Mouse (Mus musculus): ENCODE data around the gene Pick1. TPM values are rescaled to one million over a fixed set of nuclear protein-coding genes. Genes with fewer than 3 reads are reported as not detected.
"Not testable (repeated sequence)": the region's sequence is repeated elsewhere in the genome, so short reads cannot be mapped to it uniquely, and the experiment has no call there.

Pick1 gene
- polyA plus RNA-seq, 1 experiment from 2014 or later = 67.8 TPM

- Histone ChIP-seq H3K36me3 (no peaks in the 10 kb centered on the region), H3K9me3 (no peaks in the 10 kb centered on the region), H3K9ac (replicated peaks) (0 out of 2 replicates have a peak overlapping the region, but pooled peaks have one; percentile 24), H3K27ac (replicated peaks) (peak overlapping the region; percentile 80), H3K27me3 (0 out of 2 replicates have a peak, but pooled peaks cover 6% of the 10 kb centered on the region), H3K4me1 (peaks cover 28% of the 10 kb centered on the region), H3K4me2 (replicated peaks) (no peak overlapping the region), H3K4me3 (no peak overlapping the region)
- WGBS = 49% methylated on average over 10 of the region's 10 CpGs
- ATAC-seq (ENCODE audit: low FRiP score, low read depth) = peak; percentile 44
Measured at GRCm38 (mm10) chr15:79202575-79202974, 26.4 kb upstream of the Pick1 start.

- Histone ChIP-seq H3K4me1 (no peaks in the 10 kb centered on the region), H3K27ac (replicated peaks) (no peak overlapping the region)
- WGBS = 86% methylated on average over 6 of the region's 6 CpGs
Measured at GRCm38 (mm10) chr15:79208211-79208610, 20.8 kb upstream of the Pick1 start.

GRCm38 (mm10) chr15:79208758-79209439, 20.1 kb upstream of the Pick1 start:
- H3K27ac ChIP-seq (replicated peaks) = no peak overlapping the region
- no peaks in the 10 kb centered on the region for H3K9me3 ChIP-seq
- H3K4me2 ChIP-seq (replicated peaks) = no peak overlapping the region
- H3K4me3 ChIP-seq = no peak overlapping the region
- no peak for ATAC-seq (ENCODE audit: low FRiP score, low read depth)
- 80% methylated on average over 27 of the region's 27 CpGs for WGBS
- no peaks in the 10 kb centered on the region for H3K4me1 ChIP-seq
- H3K27me3 ChIP-seq = no peaks in the 10 kb centered on the region
- no peaks in the 10 kb centered on the region for H3K36me3 ChIP-seq
- H3K9ac ChIP-seq (replicated peaks) = no peak overlapping the region

More at GRCm38 (mm10) chr15:79208211-79208610, 20.8 kb upstream of the Pick1 start:
- H3K9me3 ChIP-seq = no peaks in the 10 kb centered on the region
- no peak overlapping the region for H3K9ac ChIP-seq (replicated peaks)
- H3K36me3 ChIP-seq = no peaks in the 10 kb centered on the region
- no peak overlapping the region for H3K4me3 ChIP-seq
- no peaks in the 10 kb centered on the region for H3K27me3 ChIP-seq
- no peak for ATAC-seq (ENCODE audit: low FRiP score, low read depth)
- no peak overlapping the region for H3K4me2 ChIP-seq (replicated peaks)

GRCm38 (mm10) chr15:79210357-79210756, 18.6 kb upstream of the Pick1 start:
- H3K4me1 ChIP-seq = no peaks in the 10 kb centered on the region
- H3K9me3 ChIP-seq = no peaks in the 10 kb centered on the region
- 71% methylated on average over 2 of the region's 2 CpGs for WGBS
- no peak overlapping the region for H3K4me3 ChIP-seq
- no peak overlapping the region for H3K9ac ChIP-seq (replicated peaks)
- H3K36me3 ChIP-seq = no peaks in the 10 kb centered on the region
- no peaks in the 10 kb centered on the region; the same call in 1 of the 2 replicates for H3K27me3 ChIP-seq
- ATAC-seq (ENCODE audit: low FRiP score, low read depth) = no peak
- H3K4me2 ChIP-seq (replicated peaks) = no peak overlapping the region
- no peak overlapping the region for H3K27ac ChIP-seq (replicated peaks)

- Histone ChIP-seq H3K9ac (replicated peaks) (no peak overlapping the region), H3K9me3 (no peaks in the 10 kb centered on the region), H3K27me3 (no peaks in the 10 kb centered on the region; the same call in 1 of the 2 replicates), H3K4me3 (no peak overlapping the region), H3K4me1 (no peaks in the 10 kb centered on the region), H3K27ac (replicated peaks) (no peak overlapping the region), H3K4me2 (replicated peaks) (no peak overlapping the region), H3K36me3 (no peaks in the 10 kb centered on the region)
- WGBS = 91% methylated on average over 26 of the region's 26 CpGs
- no peak for ATAC-seq (ENCODE audit: low FRiP score, low read depth)
Measured at GRCm38 (mm10) chr15:79212750-79213446, 16.1 kb upstream of the Pick1 start.

GRCm38 (mm10) chr15:79213591-79213990, 15.4 kb upstream of the Pick1 start:
- WGBS = 82% methylated on average over 6 of the region's 6 CpGs
- H3K27me3 ChIP-seq = no peaks in the 10 kb centered on the region; the same call in 1 of the 2 replicates
- H3K4me2 ChIP-seq (replicated peaks) = no peak overlapping the region
- H3K27ac ChIP-seq (replicated peaks) = no peak overlapping the region
- no peak overlapping the region for H3K9ac ChIP-seq (replicated peaks)
- H3K9me3 ChIP-seq = no peaks in the 10 kb centered on the region
- no peak for ATAC-seq (ENCODE audit: low FRiP score, low read depth)
- no peaks in the 10 kb centered on the region for H3K36me3 ChIP-seq
- no peaks in the 10 kb centered on the region for H3K4me1 ChIP-seq
- H3K4me3 ChIP-seq = no peak overlapping the region

- no peak overlapping the region for H3K9ac ChIP-seq (replicated peaks)
- H3K4me2 ChIP-seq (replicated peaks) = no peak overlapping the region
- 70% methylated on average over 3 of the region's 3 CpGs for WGBS
- H3K27me3 ChIP-seq = peaks cover 4% of the 10 kb centered on the region; the same call in 1 of the 2 replicates
- H3K4me3 ChIP-seq = no peak overlapping the region
- peaks cover 6% of the 10 kb centered on the region; the same call in 1 of the 2 replicates for H3K4me1 ChIP-seq
- no peaks in the 10 kb centered on the region for H3K9me3 ChIP-seq
- no peak overlapping the region for H3K27ac ChIP-seq (replicated peaks)
- H3K36me3 ChIP-seq = no peaks in the 10 kb centered on the region
- ATAC-seq (ENCODE audit: low FRiP score, low read depth) = no peak
Measured at GRCm38 (mm10) chr15:79216191-79216590, 12.8 kb upstream of the Pick1 start.

GRCm38 (mm10) chr15:79219572-79219971, 9.4 kb upstream of the Pick1 start:
- no peak overlapping the region for H3K4me2 ChIP-seq (replicated peaks)
- no peak for ATAC-seq (ENCODE audit: low FRiP score, low read depth)
- H3K27ac ChIP-seq (replicated peaks) = no peak overlapping the region
- no peaks in the 10 kb centered on the region for H3K36me3 ChIP-seq
- no peak overlapping the region for H3K9ac ChIP-seq (replicated peaks)
- 0% methylated on average over 1 of the region's 1 CpGs for WGBS
- H3K4me3 ChIP-seq = no peak overlapping the region
- H3K27me3 ChIP-seq = peaks cover 14% of the 10 kb centered on the region; the same call in 1 of the 2 replicates
- no peaks in the 10 kb centered on the region for H3K9me3 ChIP-seq
- H3K4me1 ChIP-seq = peaks cover 19% of the 10 kb centered on the region

GRCm38 (mm10) chr15:79223641-79224040, 5.3 kb upstream of the Pick1 start:
- Histone ChIP-seq H3K27ac (replicated peaks) (no peak overlapping the region), H3K36me3 (no peaks in the 10 kb centered on the region), H3K4me3 (no peak overlapping the region), H3K4me1 (peaks cover 24% of the 10 kb centered on the region), H3K9me3 (no peaks in the 10 kb centered on the region), H3K9ac (replicated peaks) (peak overlapping the region; percentile 25; the same call in 1 of the 2 replicates), H3K4me2 (replicated peaks) (no peak overlapping the region), H3K27me3 (0 out of 2 replicates have a peak, but pooled peaks cover 14% of the 10 kb centered on the region)
- ATAC-seq (ENCODE audit: low FRiP score, low read depth) = no peak
- 5% methylated on average over 5 of the region's 5 CpGs for WGBS

- 0% methylated on average over 5 of the region's 5 CpGs for WGBS
- H3K4me3 ChIP-seq = no peak overlapping the region
Measured at GRCm38 (mm10) chr15:79224685-79225084, 4.3 kb upstream of the Pick1 start.

GRCm38 (mm10) chr15:79225780-79226179, 3.2 kb upstream of the Pick1 start:
- Histone ChIP-seq H3K4me1 (peaks cover 30% of the 10 kb centered on the region), H3K27me3 (0 out of 2 replicates have a peak, but pooled peaks cover 10% of the 10 kb centered on the region)
- H3K4me2 ChIP-seq (replicated peaks); H3K9me3 ChIP-seq; ATAC-seq (ENCODE audit: low FRiP score, low read depth); H3K4me3 ChIP-seq; H3K9ac ChIP-seq (replicated peaks); H3K27ac ChIP-seq (replicated peaks); H3K36me3 ChIP-seq: not testable (repeated sequence)
- WGBS = 61% methylated on average over 2 of the region's 2 CpGs

More at GRCm38 (mm10) chr15:79224685-79225084, 4.3 kb upstream of the Pick1 start:
- peaks cover 25% of the 10 kb centered on the region for H3K4me1 ChIP-seq
- peak; percentile 66 for ATAC-seq (ENCODE audit: low FRiP score, low read depth)
- H3K36me3 ChIP-seq = no peaks in the 10 kb centered on the region
- H3K9ac ChIP-seq (replicated peaks) = no peak overlapping the region
- no peak overlapping the region for H3K27ac ChIP-seq (replicated peaks)
- H3K27me3 ChIP-seq = 0 out of 2 replicates have a peak, but pooled peaks cover 14% of the 10 kb centered on the region
- no peaks in the 10 kb centered on the region for H3K9me3 ChIP-seq
- no peak overlapping the region; the same call in 1 of the 2 replicates for H3K4me2 ChIP-seq (replicated peaks)

GRCm38 (mm10) chr15:79235268-79235667, 6.3 kb downstream of the Pick1 start:
- no peaks in the 10 kb centered on the region for H3K9me3 ChIP-seq
- 90% methylated on average over 9 of the region's 9 CpGs for WGBS
- peaks cover under 1% of the 10 kb centered on the region; the same call in 1 of the 2 replicates for H3K4me1 ChIP-seq
- no peaks in the 10 kb centered on the region for H3K27me3 ChIP-seq
- H3K4me2 ChIP-seq (replicated peaks) = no peak overlapping the region
- no peak overlapping the region for H3K4me3 ChIP-seq
- H3K9ac ChIP-seq (replicated peaks) = no peak overlapping the region
- peaks cover 85% of the 10 kb centered on the region for H3K36me3 ChIP-seq
- no peak for ATAC-seq (ENCODE audit: low FRiP score, low read depth)
- no peak overlapping the region for H3K27ac ChIP-seq (replicated peaks)
